Mouse (Mus musculus) right cerebral cortex, postnatal 25 days (tissue): ENCODE data around the gene Tectb.
"Not testable (repeated sequence)": the region's sequence is repeated elsewhere in the genome, so short reads cannot be mapped to it uniquely, and the experiment has no call there.

Experiments used
- DNase-seq: peaks from one replicate; pipeline ENCODE4 v3.0.0; 2022

Gene Tectb

DNA sequence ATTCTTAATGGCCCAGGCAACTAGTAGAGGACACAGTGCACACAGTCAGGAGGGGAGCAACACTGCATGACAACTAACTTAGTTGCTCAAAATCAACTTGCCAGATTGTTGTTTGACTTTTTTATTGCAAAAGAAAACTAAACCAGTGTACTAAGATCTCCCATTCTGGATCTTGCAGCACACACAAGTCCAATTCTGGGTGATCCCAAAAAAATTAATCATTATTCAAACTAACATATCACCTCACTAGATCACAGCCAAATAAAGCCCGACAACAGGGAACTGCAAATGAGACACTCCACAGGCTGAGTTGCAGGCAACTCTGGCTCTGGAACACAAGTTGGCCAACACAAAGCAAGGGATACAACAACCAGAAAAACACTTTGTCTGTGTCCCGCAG lies 13.8 kb upstream of the Tectb start:
- no peak for DNase-seq

DNA sequence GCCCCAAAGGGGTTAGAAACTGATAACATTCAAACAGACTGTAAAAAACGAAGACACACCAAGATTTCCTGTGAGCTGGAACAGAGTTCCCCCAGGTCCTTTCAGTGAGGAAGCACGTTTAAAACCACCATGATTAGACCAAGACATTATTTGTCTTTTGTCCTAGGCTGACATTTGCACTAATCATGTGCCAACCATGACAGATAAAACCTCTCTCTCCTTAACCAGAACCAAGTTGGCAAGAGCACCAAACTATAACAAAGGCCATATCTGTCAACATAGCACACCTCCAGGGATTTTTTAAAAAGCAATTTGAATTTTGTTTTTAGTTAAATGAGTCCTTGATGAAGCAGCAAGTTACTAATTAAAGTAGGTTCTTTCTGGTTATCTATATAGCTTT lies 12.8 kb upstream of the Tectb start:
- no peak for DNase-seq

DNA sequence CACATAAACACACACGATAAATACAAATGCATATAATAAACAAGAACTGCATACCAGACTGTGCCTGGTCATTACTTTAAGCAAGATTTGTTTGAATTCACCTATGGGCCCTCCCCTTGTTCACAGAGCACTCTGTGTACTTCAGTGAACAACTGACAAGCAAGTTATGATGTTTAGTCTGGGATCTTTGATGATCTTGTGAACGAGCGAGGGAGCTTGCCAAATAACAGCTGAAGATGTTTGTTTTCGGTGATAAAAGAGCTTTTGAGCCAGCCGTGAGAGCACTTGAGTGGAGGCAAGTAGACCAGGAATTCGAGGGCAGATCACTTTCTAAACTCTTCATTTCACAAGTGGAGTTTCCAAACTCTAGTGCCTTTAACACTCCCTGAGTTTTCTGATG lies 12.2 kb upstream of the Tectb start:
- no peak for DNase-seq

GRCm38 (mm10) chr19:55169236-55169729 lies 11.2 kb upstream of the Tectb start:
- DNase-seq = not testable (repeated sequence)

GRCm38 (mm10) chr19:55170399-55170798 lies 10.1 kb upstream of the Tectb start:
- no peak for DNase-seq

GRCm38 (mm10) chr19:55171585-55171984 lies 8.9 kb upstream of the Tectb start:
- DNase-seq = no peak

DNA sequence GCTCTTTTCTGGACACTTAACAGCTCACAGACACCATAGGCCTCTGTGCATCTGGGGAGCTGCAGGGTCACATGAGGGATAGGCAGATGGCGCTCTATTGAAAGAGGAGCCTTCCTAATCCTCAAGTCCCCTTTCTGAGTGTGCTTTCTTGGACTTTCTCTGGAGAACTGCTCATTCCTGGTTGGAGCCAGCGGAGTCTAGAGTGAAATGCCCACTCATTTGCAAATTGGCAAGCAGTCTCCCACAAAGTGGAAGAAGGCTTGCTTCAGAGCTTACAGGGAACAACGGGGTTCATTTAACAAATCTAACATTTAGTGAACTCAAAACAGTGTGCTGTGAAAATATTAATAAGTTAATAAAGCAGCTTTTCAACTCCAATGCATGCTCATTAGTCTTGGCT lies 3.4 kb upstream of the Tectb start:
- no peak for DNase-seq

DNA sequence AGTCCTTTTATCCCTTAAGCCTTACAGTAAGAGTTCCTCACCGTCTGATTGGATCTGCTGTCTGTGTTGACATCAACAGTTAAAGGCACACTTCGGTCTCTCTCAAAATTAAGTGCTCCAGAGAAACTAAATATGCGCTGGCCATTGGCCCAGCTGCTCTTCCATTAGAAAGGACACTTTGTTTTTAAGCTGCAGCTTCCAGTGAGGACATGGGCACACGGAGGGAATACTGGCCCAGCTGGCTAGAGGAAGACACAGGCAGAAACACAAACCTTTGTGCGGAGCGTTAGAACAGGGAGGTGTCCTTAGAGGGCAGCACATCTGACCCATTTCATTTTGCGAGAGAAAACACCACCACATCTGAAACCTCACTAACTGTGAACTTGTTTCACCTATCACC lies 3.9 kb downstream of the Tectb start:
- no peak for DNase-seq

DNA sequence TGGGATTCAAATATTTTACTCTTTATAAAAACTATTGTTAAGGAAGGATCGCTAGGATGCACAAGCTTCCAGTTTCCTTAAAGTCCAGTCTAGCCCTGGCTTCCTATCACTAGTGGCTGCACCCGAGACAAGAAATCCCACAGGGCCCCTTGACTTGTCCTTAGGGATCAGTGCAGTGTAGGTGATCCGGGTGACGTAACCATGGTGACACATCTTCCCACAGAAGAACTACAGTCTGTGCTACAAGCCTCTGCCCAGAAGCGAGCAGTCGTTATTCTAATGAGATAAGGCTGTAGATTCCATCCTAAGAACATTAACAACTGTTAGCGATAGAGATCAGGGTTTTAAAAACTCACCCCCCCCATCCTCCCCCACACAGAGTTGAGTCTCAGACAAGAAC lies 4.5 kb downstream of the Tectb start:
- DNase-seq = no peak

GRCm38 (mm10) chr19:55185651-55186050 lies 5.1 kb downstream of the Tectb start:
- DNase-seq = no peak

DNA sequence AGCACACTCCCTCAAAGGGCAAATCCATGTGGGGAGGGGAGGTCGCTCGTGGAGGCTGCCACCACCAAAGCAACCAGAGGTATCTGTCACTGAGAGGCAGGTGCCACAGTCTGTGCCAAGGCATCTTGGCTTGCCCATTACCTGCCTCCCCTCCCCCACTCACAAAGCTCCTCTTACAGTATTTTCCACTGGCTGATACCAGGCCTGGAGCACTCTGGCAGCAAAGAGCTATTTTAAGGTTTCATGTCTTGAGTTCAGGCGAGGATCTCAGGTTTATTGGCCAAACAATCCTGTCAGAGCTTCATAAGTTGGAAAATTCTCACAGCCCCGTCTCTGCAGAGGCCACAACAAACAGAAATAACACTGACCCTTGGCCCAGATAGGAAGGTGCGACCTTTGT lies 9.5 kb downstream of the Tectb start:
- no peak for DNase-seq

GRCm38 (mm10) chr19:55191596-55191995 lies 11.1 kb downstream of the Tectb start:
- no peak for DNase-seq

DNA sequence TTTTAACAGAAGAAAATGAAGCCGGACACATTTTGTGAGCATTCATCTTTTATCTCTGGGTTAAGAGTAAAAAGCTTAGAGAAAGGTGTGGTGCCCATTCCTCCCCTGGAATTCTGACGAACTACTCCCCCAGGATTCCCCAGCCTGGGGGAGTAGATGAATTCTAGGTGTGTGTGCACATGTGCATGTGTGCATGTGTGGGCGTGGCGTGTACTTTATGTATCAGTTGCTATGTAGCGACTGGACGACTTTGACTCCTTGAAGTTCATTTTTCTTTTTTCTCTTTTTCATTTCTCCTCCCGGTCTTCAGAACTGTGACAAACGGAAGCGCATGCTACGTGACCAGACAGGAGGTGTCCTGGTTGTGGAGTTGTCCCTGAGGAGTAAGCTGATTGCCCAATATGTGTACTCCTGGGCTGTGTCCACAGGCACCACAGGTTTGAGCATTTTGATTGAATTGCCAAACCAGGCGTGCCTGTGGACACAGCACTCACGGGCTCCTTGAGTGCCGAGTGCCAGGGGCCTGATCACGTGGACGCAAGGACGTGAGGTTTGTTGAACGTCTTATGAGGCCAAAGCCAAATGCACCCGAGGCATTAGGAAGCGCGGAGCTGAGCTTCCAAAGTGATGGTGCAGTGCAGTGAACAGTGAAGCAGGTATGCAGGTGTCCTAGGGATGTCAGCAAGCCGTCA lies 11.9 kb downstream of the Tectb start:
- no peak for DNase-seq

GRCm38 (mm10) chr19:55193717-55194394 lies 13.3 kb downstream of the Tectb start:
- no peak for DNase-seq

DNA sequence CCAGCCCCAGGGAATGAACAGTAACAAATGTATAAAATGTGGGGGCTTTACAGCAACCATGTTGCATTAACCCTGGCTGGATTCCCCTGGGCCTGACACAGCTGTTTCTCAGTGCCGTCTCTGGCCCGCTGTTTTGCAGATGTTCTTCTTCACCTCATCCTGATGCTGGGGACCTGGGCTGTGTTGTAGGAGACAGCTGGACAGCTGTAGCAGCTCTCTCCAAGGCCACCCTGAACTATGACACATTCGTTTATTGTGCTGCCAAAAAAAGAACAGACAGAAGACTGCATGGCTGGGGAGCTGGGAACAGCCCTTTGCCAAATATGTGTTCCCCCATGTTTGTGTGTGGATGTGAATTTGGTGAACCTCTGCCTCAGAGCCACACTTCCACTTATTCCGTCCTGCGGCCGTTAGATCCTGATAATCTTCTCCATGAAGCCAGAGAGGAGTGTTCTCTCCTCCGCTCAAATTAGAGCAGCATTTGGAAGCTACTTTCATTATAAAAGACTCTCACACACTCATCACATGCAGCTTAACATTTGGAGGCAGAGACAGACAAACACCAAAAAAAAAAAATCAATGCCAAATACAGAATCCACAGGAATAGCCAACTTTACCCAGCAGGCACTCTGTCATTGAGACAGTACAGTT lies 14.1 kb downstream of the Tectb start:
- no peak for DNase-seq

GRCm38 (mm10) chr19:55195574-55195973 lies 15.0 kb downstream of the Tectb start:
- no peak for DNase-seq

DNA sequence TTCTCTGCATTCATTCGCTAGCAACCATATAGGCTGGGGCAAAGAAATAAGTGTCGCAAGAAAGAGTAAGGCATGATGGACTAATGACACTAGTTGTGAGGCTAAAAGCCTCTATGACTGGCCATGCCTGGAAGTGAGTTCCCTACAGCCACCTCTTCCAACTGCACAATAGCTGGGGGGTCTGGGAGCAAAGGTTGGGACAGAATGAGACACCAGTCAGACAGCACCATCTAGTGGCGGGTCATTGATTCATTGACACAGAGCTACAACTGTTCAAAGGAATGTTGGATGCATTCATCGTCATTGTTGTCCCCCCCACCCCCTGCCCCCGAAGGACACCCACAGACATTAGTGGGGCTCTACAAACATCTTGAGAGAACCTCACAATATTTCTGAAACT lies 17.8 kb downstream of the Tectb start:
- no peak for DNase-seq

DNA sequence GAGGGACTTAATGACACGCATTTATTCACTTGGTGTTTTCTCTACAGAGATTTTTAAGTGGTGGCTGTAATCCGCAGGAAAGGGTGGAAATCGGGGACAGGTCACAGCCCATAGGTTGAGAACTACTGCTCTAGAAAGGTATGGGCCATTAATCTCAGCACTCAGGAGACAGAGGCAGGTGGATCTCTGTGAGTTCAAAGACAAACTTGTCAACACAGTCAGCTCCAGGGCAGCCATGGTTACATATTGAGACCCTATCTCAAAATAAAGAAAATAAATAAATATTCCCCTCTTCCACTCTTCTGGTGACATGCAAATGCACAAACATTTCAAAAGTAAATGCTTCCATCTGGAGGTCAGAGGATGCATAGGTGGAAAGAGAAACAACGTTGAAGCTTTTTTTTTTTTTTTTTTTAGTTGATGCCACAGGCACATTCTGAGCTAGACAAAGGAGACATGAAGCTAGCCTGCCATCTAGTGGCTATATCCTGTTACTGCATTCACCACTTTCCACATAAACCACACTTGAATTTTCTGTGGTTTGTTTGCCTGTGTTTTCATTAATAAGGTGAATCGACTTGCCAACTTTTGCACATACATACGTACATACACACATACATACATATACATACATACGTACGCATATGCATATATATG lies 26.1 kb downstream of the Tectb start:
- DNase-seq = no peak

DNA sequence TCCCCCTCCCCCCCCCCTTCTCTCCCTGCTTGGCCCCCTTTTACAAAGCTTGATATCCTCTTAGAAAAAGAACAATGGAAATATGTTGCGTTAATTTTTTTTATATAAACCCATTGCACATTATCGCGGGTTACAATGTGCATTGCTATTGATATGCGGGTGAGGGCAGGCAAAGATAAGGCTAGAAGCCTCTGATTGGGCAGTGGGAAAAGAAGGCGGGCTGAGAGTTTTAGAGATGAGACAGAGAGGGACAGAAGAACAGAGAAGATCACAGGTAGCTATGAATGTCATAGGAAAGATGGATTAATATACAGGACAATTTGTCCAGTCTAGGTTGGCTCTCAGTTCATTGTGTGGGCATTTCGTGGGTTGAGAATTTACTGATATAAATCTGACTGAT lies 26.7 kb downstream of the Tectb start:
- DNase-seq = no peak

DNA sequence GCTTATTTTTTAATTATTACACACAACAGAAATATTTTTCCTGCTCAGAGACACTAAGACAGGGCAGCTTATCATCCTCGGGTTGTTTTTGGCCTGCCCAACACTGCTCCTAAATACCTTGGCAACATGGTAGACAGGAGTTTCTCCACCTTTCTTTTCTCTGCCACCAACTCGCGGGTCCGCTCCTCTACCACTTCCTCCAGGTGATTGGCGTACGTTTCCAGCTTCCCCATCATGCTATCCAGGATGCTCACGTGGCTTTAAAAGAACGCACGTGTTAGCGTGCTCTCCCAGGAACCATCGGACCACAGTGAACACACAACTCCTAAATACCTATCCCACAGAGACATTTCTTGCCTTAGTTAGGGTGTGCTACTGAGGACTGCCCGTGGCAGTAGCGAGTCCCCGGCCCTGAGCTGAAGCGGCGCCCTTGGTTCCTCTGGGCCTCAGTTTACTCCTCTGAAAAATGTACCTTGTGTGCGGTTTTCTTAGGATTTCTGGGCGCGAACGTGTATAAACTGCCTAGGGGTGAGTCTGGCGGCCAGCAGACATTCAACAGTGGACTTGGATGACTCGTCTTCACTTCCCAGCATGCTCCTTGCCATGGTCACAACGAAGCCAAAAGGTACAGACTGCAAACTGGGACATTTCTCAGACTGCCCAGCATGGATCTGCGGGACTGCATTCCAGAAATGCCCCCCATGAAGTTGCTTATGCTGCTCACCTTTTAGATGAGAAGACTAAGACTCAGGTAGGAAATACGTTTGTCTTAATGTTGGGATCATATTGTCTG lies 27.4 kb downstream of the Tectb start:
- DNase-seq = no peak

- DNase-seq = no peak
These were observed 28.1 kb downstream of the Tectb start for GRCm38 (mm10) chr19:55208654-55209053.

- DNase-seq = no peak
These were observed 28.6 kb downstream of the Tectb start for GRCm38 (mm10) chr19:55209084-55209483.

GRCm38 (mm10) chr19:55211698-55212097 lies 31.2 kb downstream of the Tectb start:
- DNase-seq = no peak
